ENCODE assay signal across 23 mouse cellular contexts in the genomic region with DNA sequence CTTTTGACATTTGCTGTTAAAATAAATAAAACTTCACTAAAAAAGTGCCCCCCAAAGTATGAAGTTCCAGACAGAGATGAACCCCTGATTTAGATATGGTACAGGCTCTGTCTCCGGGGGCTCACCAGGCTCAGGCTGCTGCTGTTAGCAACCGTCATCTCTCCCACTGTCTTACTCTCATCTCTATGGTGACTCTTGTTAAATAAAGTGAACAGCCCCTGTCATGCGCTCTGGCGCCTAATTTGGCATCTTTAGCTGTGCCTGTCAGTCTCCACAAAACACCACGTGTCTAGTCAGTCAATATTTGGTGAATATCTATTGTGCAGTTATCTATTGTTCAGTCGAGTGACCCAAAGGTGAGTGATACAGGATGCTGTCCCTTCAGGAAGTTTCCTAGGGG.
"Had no signal": no experiment of that assay in that cellular context is flagged by ENCODE, and none has a peak within 500 bp of the region (broad histone marks: within the 10 kb centered on the region; RNA-seq: fewer than 3 reads in every experiment).

No protein-coding gene starts in this region.

- H3K9ac ChIP-seq: limb, embryonic 13.5 days; liver, embryonic 12.5 days; liver, embryonic 15.5 days; lung, embryonic 15.5 days; midbrain, embryonic 13.5 days; neural tube, embryonic 13.5 days had no signal

- H3K9me3 ChIP-seq: limb, embryonic 10.5 days; limb, embryonic 13.5 days; liver, embryonic 12.5 days; liver, embryonic 15.5 days; lung, embryonic 15.5 days; megakaryocyte, embryonic 14.5 days; midbrain, embryonic 10.5 days; midbrain, embryonic 13.5 days; neural tube, embryonic 13.5 days had no signal

- H3K36me3 ChIP-seq: limb, embryonic 10.5 days; limb, embryonic 13.5 days; liver, embryonic 12.5 days; liver, embryonic 15.5 days; lung, embryonic 15.5 days; midbrain, embryonic 10.5 days; midbrain, embryonic 13.5 days; neural tube, embryonic 13.5 days had no signal

- H3K4me2 ChIP-seq: limb, embryonic 13.5 days; liver, embryonic 12.5 days; liver, embryonic 15.5 days; lung, embryonic 15.5 days; midbrain, embryonic 13.5 days; neural tube, embryonic 13.5 days had no signal

- H3K27me3 ChIP-seq: midbrain, embryonic 13.5 days; neural tube, embryonic 13.5 days had no signal

- H3K4me1 ChIP-seq: liver, embryonic 12.5 days; liver, embryonic 15.5 days had no signal

- H3K27ac ChIP-seq: kidney, postnatal 0 days; limb, embryonic 10.5 days; limb, embryonic 13.5 days; liver, embryonic 12.5 days; liver, embryonic 15.5 days; lung, embryonic 15.5 days; midbrain, embryonic 10.5 days; midbrain, embryonic 13.5 days; neural tube, embryonic 13.5 days; stomach, postnatal 0 days had no signal

- H3K4me3 ChIP-seq: limb, embryonic 10.5 days; limb, embryonic 13.5 days; liver, embryonic 12.5 days; liver, embryonic 15.5 days; lung, embryonic 15.5 days; megakaryocyte, embryonic 14.5 days; midbrain, embryonic 10.5 days; midbrain, embryonic 13.5 days; myocyte; neural tube, embryonic 13.5 days had no signal

- ATAC-seq: liver, embryonic 12.5 days; midbrain, embryonic 13.5 days; midbrain, embryonic 16.5 days had no signal

- DNase-seq: kidney, adult 2 months; kidney, postnatal 25 days; liver; lung, adult 18-20 months; lung, postnatal 10 days; lung, postnatal 36 days; retina, postnatal 1 day; thymus, adult 2 months; thymus, postnatal 14 days; thymus, postnatal 4 days had no signal
